Mouse (Mus musculus) brain, adult 10 weeks (tissue): ENCODE data around the gene Basp1. TPM values are rescaled to one million over a fixed set of nuclear protein-coding genes. Genes with fewer than 3 reads are reported as not detected.

ENCODE experiments used
- polyA plus RNA-seq: library from polyadenylated mRNA; stranded (reverse); fragments of 350-450 nt; fragmentation: Illumina TruSeq; extraction: RNeasy Lipid Tissue Mini Kit (QIAGEN cat#74804); gene quantifications from one replicate; pipeline ENCODE4 v1.2.3, GENCODE M21; 2015; ENCODE audit warnings: low read depth, low replicate concordance

Gene Basp1
- 395 TPM for polyA plus RNA-seq

DNA sequence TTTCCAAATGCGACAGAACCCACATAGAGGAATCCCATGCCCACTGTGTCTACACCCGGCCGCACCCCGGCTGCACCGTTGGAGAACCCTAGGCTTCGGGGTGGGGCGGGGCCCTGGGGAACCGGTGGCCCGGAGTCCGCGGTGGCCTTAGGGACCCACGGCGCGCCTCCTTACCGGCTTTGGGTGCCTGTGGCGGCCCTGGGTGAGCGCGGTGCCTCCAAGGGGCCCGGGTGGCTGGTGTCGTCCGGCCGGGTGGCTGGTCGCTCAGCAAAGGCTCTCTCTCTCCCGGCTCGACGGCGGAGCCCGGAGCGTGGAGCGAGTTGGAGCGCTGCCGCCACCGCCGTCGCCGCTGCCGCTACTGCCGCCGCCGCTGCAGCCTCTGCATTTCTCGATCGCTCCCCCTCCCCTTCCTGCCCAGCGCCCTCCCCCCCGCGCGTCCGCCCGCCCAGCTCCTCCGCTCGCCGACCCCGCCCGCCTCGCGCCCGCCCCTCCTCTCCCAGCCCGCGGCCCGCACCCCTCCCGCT is at the start of gene Basp1:
Gene Basp1 (minus strand): TSS at position 387 of the 524 bp plus-strand sequence.

Other genes with a start within 250 kb of the Basp1 start
- 19.7 TPM for gene Myo10, start 208.8 kb upstream of the Basp1 start, polyA plus RNA-seq